Mouse (Mus musculus) liver, adult 2 months (tissue): ENCODE measurements around the gene Isyna1. TPM values are rescaled to one million over a fixed set of nuclear protein-coding genes. Genes with fewer than 3 reads are reported as not detected.
A peak's percentile ranks its signal among the peaks of the same experiment; 100 is the strongest.
"Not testable (repeated sequence)": the region's sequence is repeated elsewhere in the genome, so short reads cannot be mapped to it uniquely, and the experiment has no call there.

Experiments used
- DNase-seq: peaks from one replicate; pipeline ENCODE4 v3.0.0-alpha.2; 2011; ENCODE audit warnings: low read depth, low spot score; ENCODE audit errors: extremely low read depth
- H3K27ac ChIP-seq: fragments of 200-500 bp; replicated peaks from 2 replicates; pipeline ENCODE4 v1.5.1; 2012; ENCODE audit warnings: low read depth, mild to moderate bottlenecking, control low read depth, inconsistent platforms, low read length; ENCODE audit not compliant: insufficient read depth
- H3K27me3 ChIP-seq: fragments of 200-500 bp; 2 replicates; pipeline ENCODE4 v1.6.1; 2012; ENCODE audit warnings: mild to moderate bottlenecking, moderate library complexity, low read length, inconsistent platforms; ENCODE audit not compliant: control insufficient read depth, insufficient read depth
- H3K36me3 ChIP-seq: fragments of 200-500 bp; 2 replicates; pipeline ENCODE4 v1.6.1; 2012; ENCODE audit warnings: low read length, inconsistent platforms; ENCODE audit not compliant: control insufficient read depth, insufficient read depth
- H3K4me1 ChIP-seq: fragments of 200-500 bp; 2 replicates; pipeline ENCODE4 v1.6.1; 2011; ENCODE audit warnings: low read length; ENCODE audit not compliant: control insufficient read depth, insufficient read depth
- H3K4me3 ChIP-seq: fragments of 200-500 bp; 2 replicates; pipeline ENCODE4 v1.5.1; 2011; ENCODE audit warnings: low read depth, mild to moderate bottlenecking, control low read depth, low read length, moderate library complexity; ENCODE audit not compliant: insufficient read depth
- H3K79me2 ChIP-seq: fragments of 200-500 bp; 2 replicates; pipeline ENCODE4 v1.6.1; 2012; ENCODE audit warnings: inconsistent platforms, mild to moderate bottlenecking, low read length, moderate library complexity; ENCODE audit not compliant: control insufficient read depth, insufficient read depth
- H3K9ac ChIP-seq: fragments of 200-500 bp; 2 replicates; pipeline ENCODE4 v1.6.1; 2012; ENCODE audit warnings: low read depth, mild to moderate bottlenecking, control low read depth, inconsistent platforms, low read length
- CTCF ChIP-seq: fragments of 200-500 bp; IDR thresholded peaks from 2 replicates; pipeline ENCODE4 v1.5.1; 2011; ENCODE audit warnings: low read depth, low read length, control low read depth
- POLR2A ChIP-seq: fragments of 200-500 bp; IDR thresholded peaks from 2 replicates; pipeline ENCODE4 v1.6.1; 2011; ENCODE audit warnings: low read length, control low read depth; ENCODE audit not compliant: insufficient read depth; ENCODE audit errors: extremely low read depth
- WGBS: fragments of 180-500 bp; shearing (Covaris S2); methylation state at CpG from one replicate; pipeline ENCODE4 v1.1.7; 2018; 5-methylcytosine and 5-hydroxymethylcytosine counted together
- polyA plus RNA-seq: library from polyadenylated mRNA; depleted of rRNA; stranded (reverse); fragments of >200 nt; gene quantifications from 2 replicates; pipeline ENCODE4 v1.2.3, GENCODE M21; 2012
- total RNA-seq: library from RNA; depleted of rRNA; stranded (reverse); fragments of >200 nt; gene quantifications from 2 replicates; pipeline ENCODE4 v1.2.3, GENCODE M21; 2014

Isyna1 gene
- total and polyA plus RNA-seq, 2 experiments = 3.2 to 16.6 TPM

GRCm38 (mm10) chr8:70583476-70584387, 10.4 kb upstream of the Isyna1 start:
- Histone ChIP-seq H3K79me2 (peaks cover 9% of the 10 kb centered on the region; the same call in 1 of the 2 replicates), H3K9ac (no peak overlapping the region), H3K27ac (no peak overlapping the region), H3K4me3 (no peak overlapping the region), H3K36me3 (peaks cover 44% of the 10 kb centered on the region), H3K27me3 (no peaks in the 10 kb centered on the region), H3K4me1 (peaks cover 11% of the 10 kb centered on the region)
- DNase-seq = peak; percentile 96
- TF ChIP-seq POLR2A = no peak
- TF ChIP-seq CTCF = no peak
- 45% methylated on average over 18 of the region's 18 CpGs for WGBS

GRCm38 (mm10) chr8:70584606-70585257, 9.4 kb upstream of the Isyna1 start:
- TF ChIP-seq CTCF (no peak), POLR2A (no peak)
- Histone ChIP-seq H3K4me1 (peaks cover 11% of the 10 kb centered on the region), H3K27ac (no peak overlapping the region), H3K27me3 (no peaks in the 10 kb centered on the region), H3K9ac (peak overlapping the region; percentile 9), H3K79me2 (peaks cover 9% of the 10 kb centered on the region; the same call in 1 of the 2 replicates), H3K4me3 (no peak overlapping the region), H3K36me3 (peaks cover 37% of the 10 kb centered on the region)
- WGBS = 84% methylated on average over 9 of the region's 9 CpGs
- DNase-seq = no peak

- no peak for DNase-seq
- TF ChIP-seq CTCF (peak; percentile 86), POLR2A (no peak)
- Histone ChIP-seq H3K27me3 (no peaks in the 10 kb centered on the region), H3K9ac (no peak overlapping the region), H3K27ac (no peak overlapping the region), H3K4me3 (no peak overlapping the region), H3K36me3 (peaks cover 33% of the 10 kb centered on the region), H3K4me1 (peaks cover 11% of the 10 kb centered on the region), H3K79me2 (peaks cover 9% of the 10 kb centered on the region; the same call in 1 of the 2 replicates)
- WGBS = 67% methylated on average over 7 of the region's 7 CpGs
These were observed 8.9 kb upstream of the Isyna1 start for GRCm38 (mm10) chr8:70585258-70585652.

- H3K9ac ChIP-seq, DNase-seq, H3K4me3 ChIP-seq, H3K79me2 ChIP-seq, H3K27ac ChIP-seq, H3K27me3 ChIP-seq: not testable (repeated sequence)
- H3K36me3 ChIP-seq = peaks cover 26% of the 10 kb centered on the region
- H3K4me1 ChIP-seq = peaks cover 21% of the 10 kb centered on the region
- WGBS = 86% methylated on average over 4 of the region's 4 CpGs
These were observed 6.2 kb upstream of the Isyna1 start for GRCm38 (mm10) chr8:70587955-70588354.

GRCm38 (mm10) chr8:70591569-70591968, 2.6 kb upstream of the Isyna1 start:
- TF ChIP-seq POLR2A (no peak), CTCF (no peak)
- no peak for DNase-seq
- Histone ChIP-seq H3K9ac (no peak overlapping the region), H3K79me2 (no peaks in the 10 kb centered on the region), H3K36me3 (peaks cover 15% of the 10 kb centered on the region), H3K27ac (no peak overlapping the region), H3K27me3 (no peaks in the 10 kb centered on the region), H3K4me1 (peaks cover 17% of the 10 kb centered on the region), H3K4me3 (no peak overlapping the region)
- 92% methylated on average over 12 of the region's 12 CpGs for WGBS
